Mouse (Mus musculus) embryonic facial prominence, embryonic 14.5 days (tissue): ENCODE measurements around the gene Ecd. TPM values are rescaled to one million over a fixed set of nuclear protein-coding genes. Genes with fewer than 3 reads are reported as not detected.
A peak's percentile ranks its signal among the peaks of the same experiment; 100 is the strongest.
"Not testable (repeated sequence)": the region's sequence is repeated elsewhere in the genome, so short reads cannot be mapped to it uniquely, and the experiment has no call there.

Source experiments
- ATAC-seq: fragments of 200-750 bp; cut with Nextera tagmentation; 2 replicates; pipeline ENCODE4 v1.8.0; 2017; ENCODE audit warnings: low read depth, moderate number of reproducible peaks, moderate TSS enrichment
- DNase-seq: peaks from one replicate; pipeline ENCODE4 v3.0.0-alpha.2; 2015; ENCODE audit warnings: low spot score
- H3K27ac ChIP-seq: fragments of 300-500 bp; sonication (generic); replicated peaks from 2 replicates; pipeline ENCODE4 v1.5.1; 2014; ENCODE audit warnings: low read depth, mild to moderate bottlenecking, low read length, moderate library complexity
- H3K27me3 ChIP-seq: fragments of 300-500 bp; sonication (generic); replicated peaks from 2 replicates; pipeline ENCODE4 v1.6.1; 2014; ENCODE audit warnings: low read length; ENCODE audit not compliant: control insufficient read depth, insufficient read depth
- H3K36me3 ChIP-seq: fragments of 300-500 bp; sonication (generic); 2 replicates; pipeline ENCODE4 v1.6.1; 2014; ENCODE audit warnings: low read length, mixed read lengths; ENCODE audit not compliant: control insufficient read depth, insufficient read depth
- H3K4me1 ChIP-seq: fragments of 300-500 bp; sonication (generic); 2 replicates; pipeline ENCODE4 v1.6.1; 2014; ENCODE audit warnings: antibody characterized with exemption, low read length; ENCODE audit not compliant: control insufficient read depth, insufficient read depth
- H3K4me2 ChIP-seq: fragments of 300-500 bp; sonication (generic); 2 replicates; pipeline ENCODE4 v1.6.1; 2014; ENCODE audit warnings: low read depth, mild to moderate bottlenecking, low read length, moderate library complexity, mixed read lengths
- H3K4me3 ChIP-seq: fragments of 300-500 bp; sonication (generic); 2 replicates; pipeline ENCODE4 v1.5.1; 2014; ENCODE audit warnings: low read depth, mild to moderate bottlenecking, low read length
- H3K9ac ChIP-seq: fragments of 300-500 bp; sonication (generic); 2 replicates; pipeline ENCODE4 v1.6.1; 2014; ENCODE audit warnings: low read depth, mild to moderate bottlenecking, low read length, moderate library complexity, mixed read lengths
- H3K9me3 ChIP-seq: fragments of 300-500 bp; sonication (generic); 2 replicates; pipeline ENCODE4 v1.6.1; 2016; ENCODE audit warnings: low read length; ENCODE audit not compliant: control insufficient read depth
- WGBS: fragments of 180-500 bp; shearing (Covaris S2); extraction: QIAGEN DNeasy Blood & Tissue Kit; methylation state at CpG from one replicate; pipeline ENCODE4 v1.1.7; 2014; 5-methylcytosine and 5-hydroxymethylcytosine counted together
- polyA plus RNA-seq: library from polyadenylated mRNA; unstranded; fragments of >200 nt; fragmentation: Nextera tagmentation; extraction: Ambion mirVana; gene quantifications from 2 replicates; pipeline ENCODE4 v1.2.1, GENCODE M21; 2014

The Ecd gene
- polyA plus RNA-seq, 1 experiment from 2014 or later: 46.9 TPM

GRCm38 (mm10) chr14:20340866-20341265 lies 7.1 kb downstream of the Ecd start:
- WGBS: 78% methylated on average over 7 of the region's 7 CpGs
- peaks cover 79% of the 10 kb centered on the region for H3K36me3 ChIP-seq
- no peak for DNase-seq

GRCm38 (mm10) chr14:20340149-20340548 lies 7.8 kb downstream of the Ecd start:
- Histone ChIP-seq H3K4me2 (no peak overlapping the region), H3K4me3 (no peak overlapping the region), H3K27me3 (no peaks in the 10 kb centered on the region), H3K9ac (no peak overlapping the region), H3K27ac (no peak overlapping the region), H3K9me3 (no peaks in the 10 kb centered on the region), H3K4me1 (no peaks in the 10 kb centered on the region), H3K36me3 (peaks cover 79% of the 10 kb centered on the region)
- 83% methylated on average over 8 of the region's 8 CpGs for WGBS
- no peak for DNase-seq
- no peak for ATAC-seq

More at GRCm38 (mm10) chr14:20340866-20341265, 7.1 kb downstream of the Ecd start:
- H3K27me3 ChIP-seq: no peaks in the 10 kb centered on the region
- no peak overlapping the region for H3K4me2 ChIP-seq
- no peak overlapping the region for H3K9ac ChIP-seq
- no peak overlapping the region for H3K27ac ChIP-seq
- H3K4me1 ChIP-seq: no peaks in the 10 kb centered on the region
- no peak overlapping the region for H3K4me3 ChIP-seq
- no peak for ATAC-seq
- H3K9me3 ChIP-seq: no peaks in the 10 kb centered on the region

DNA sequence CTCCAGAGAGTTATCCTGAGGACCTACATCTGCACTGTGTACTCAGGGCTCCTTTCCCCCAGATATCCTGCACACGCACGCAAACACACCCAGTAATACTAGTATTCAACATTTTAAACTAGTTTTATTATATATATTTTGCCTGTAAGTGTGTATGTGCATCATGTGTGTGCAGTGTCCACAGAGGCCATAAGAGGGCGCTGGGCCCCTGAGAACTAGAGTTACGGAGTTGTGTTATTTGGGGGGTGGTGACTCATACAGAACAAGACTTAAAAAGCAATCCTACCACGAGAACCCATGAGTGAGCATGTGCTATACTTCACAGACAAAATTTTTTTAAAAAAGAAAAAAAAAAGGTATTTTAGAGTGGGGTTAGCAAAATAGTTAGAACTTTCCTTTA lies 8.5 kb downstream of the Ecd start:
- no peak overlapping the region for H3K4me3 ChIP-seq
- H3K4me1 ChIP-seq: no peaks in the 10 kb centered on the region
- 96% methylated on average over 5 of the region's 5 CpGs for WGBS
- DNase-seq (no peak), ATAC-seq (no peak)
- no peaks in the 10 kb centered on the region for H3K27me3 ChIP-seq
- H3K9ac ChIP-seq: no peak overlapping the region
- no peak overlapping the region for H3K4me2 ChIP-seq
- H3K27ac ChIP-seq: no peak overlapping the region
- H3K9me3 ChIP-seq: no peaks in the 10 kb centered on the region
- peaks cover 81% of the 10 kb centered on the region for H3K36me3 ChIP-seq

- 93% methylated on average over 4 of the region's 4 CpGs for WGBS
- H3K36me3 ChIP-seq: peaks cover 95% of the 10 kb centered on the region
- ATAC-seq: no peak
These were observed 16.6 kb downstream of the Ecd start for GRCm38 (mm10) chr14:20331316-20331715.

DNA sequence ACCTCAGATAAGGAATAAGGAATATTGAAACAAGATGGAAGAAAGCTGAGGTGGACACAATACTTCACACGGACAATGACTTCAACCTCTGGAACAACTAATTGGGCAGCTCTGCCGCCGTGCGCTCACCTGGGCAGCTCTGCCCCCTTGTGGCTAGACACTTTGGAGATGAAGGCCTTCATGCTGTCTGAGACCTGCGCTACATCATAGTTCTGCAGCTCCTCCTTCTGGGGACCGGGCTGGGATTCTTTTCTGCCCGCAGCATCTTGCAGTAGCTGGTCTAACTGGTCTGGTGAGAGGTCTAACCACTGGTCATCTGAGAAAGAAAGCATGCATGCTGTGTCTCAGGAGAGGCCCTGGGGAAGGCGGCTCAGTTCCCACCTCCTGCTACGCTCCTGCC lies 19.4 kb downstream of the Ecd start:
- H3K9ac ChIP-seq: no peak overlapping the region
- peaks cover 91% of the 10 kb centered on the region for H3K36me3 ChIP-seq
- ATAC-seq: peak; percentile 89; the same call in 1 of the 2 replicates
- no peak overlapping the region for H3K4me3 ChIP-seq
- DNase-seq: peak; percentile 65
- no peaks in the 10 kb centered on the region for H3K4me1 ChIP-seq
- no peaks in the 10 kb centered on the region for H3K9me3 ChIP-seq
- 67% methylated on average over 9 of the region's 9 CpGs for WGBS
- H3K27ac ChIP-seq: no peak overlapping the region
- H3K4me2 ChIP-seq: no peak overlapping the region
- no peaks in the 10 kb centered on the region for H3K27me3 ChIP-seq

More at GRCm38 (mm10) chr14:20331316-20331715, 16.6 kb downstream of the Ecd start:
- no peaks in the 10 kb centered on the region for H3K9me3 ChIP-seq
- no peak overlapping the region for H3K4me2 ChIP-seq
- no peak overlapping the region for H3K4me3 ChIP-seq
- no peaks in the 10 kb centered on the region for H3K27me3 ChIP-seq
- H3K9ac ChIP-seq: no peak overlapping the region
- DNase-seq: no peak
- no peak overlapping the region for H3K27ac ChIP-seq
- H3K4me1 ChIP-seq: no peaks in the 10 kb centered on the region

- no peaks in the 10 kb centered on the region for H3K27me3 ChIP-seq
- no peak overlapping the region for H3K4me3 ChIP-seq
- H3K27ac ChIP-seq: no peak overlapping the region
- no peaks in the 10 kb centered on the region for H3K9me3 ChIP-seq
- no peak for ATAC-seq
- no peaks in the 10 kb centered on the region for H3K4me1 ChIP-seq
- peaks cover 87% of the 10 kb centered on the region for H3K36me3 ChIP-seq
- H3K4me2 ChIP-seq: no peak overlapping the region
- 98% methylated on average over 9 of the region's 9 CpGs for WGBS
- DNase-seq: no peak
- no peak overlapping the region for H3K9ac ChIP-seq
These were observed 23.7 kb downstream of the Ecd start for GRCm38 (mm10) chr14:20324196-20324595.

DNA sequence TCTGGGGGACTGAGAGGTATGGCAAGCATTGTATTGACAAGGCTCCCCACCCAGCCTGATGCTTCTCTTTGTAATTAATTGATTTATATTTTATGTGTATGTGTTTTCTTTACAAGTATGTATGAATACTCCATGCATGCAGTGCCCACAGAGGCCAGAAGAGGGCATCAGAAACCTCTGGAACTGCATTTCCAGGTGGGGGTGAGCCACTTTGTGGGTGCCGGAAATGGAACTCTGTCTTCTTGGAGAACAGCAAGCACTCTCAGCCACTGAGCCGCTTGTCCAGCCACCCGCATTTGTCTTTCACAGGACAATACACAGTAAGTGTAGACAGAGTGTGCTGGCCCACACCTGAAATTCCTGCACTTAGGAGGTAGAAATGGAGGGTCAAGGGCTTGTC lies 28.5 kb downstream of the Ecd start:
- 75% methylated on average over 3 of the region's 3 CpGs for WGBS

GRCm38 (mm10) chr14:20315137-20315536 lies 32.8 kb downstream of the Ecd start:
- Histone ChIP-seq H3K4me2 (no peak overlapping the region), H3K4me1 (no peaks in the 10 kb centered on the region), H3K36me3 (peaks cover 43% of the 10 kb centered on the region), H3K4me3 (no peak overlapping the region), H3K9ac (no peak overlapping the region), H3K27me3 (no peaks in the 10 kb centered on the region), H3K9me3 (no peaks in the 10 kb centered on the region), H3K27ac (no peak overlapping the region)
- 85% methylated on average over 1 of the region's 1 CpGs for WGBS
- ATAC-seq (no peak), DNase-seq (no peak)

More for the DNA sequence above, 28.5 kb downstream of the Ecd start:
- H3K9ac ChIP-seq: no peak overlapping the region
- no peak for ATAC-seq
- no peaks in the 10 kb centered on the region for H3K9me3 ChIP-seq
- H3K27me3 ChIP-seq: no peaks in the 10 kb centered on the region
- no peak overlapping the region for H3K27ac ChIP-seq
- peaks cover 61% of the 10 kb centered on the region for H3K36me3 ChIP-seq
- no peaks in the 10 kb centered on the region for H3K4me1 ChIP-seq
- no peak overlapping the region for H3K4me3 ChIP-seq
- no peak for DNase-seq
- no peak overlapping the region for H3K4me2 ChIP-seq

GRCm38 (mm10) chr14:20305085-20305484 lies 42.8 kb downstream of the Ecd start:
- H3K4me3 ChIP-seq, H3K4me2 ChIP-seq, H3K27ac ChIP-seq, H3K9ac ChIP-seq, DNase-seq, H3K4me1 ChIP-seq, H3K9me3 ChIP-seq, H3K27me3 ChIP-seq, ATAC-seq: not testable (repeated sequence)
- H3K36me3 ChIP-seq: peaks cover 34% of the 10 kb centered on the region
- 73% methylated on average over 2 of the region's 2 CpGs for WGBS
